Mouse (Mus musculus): ENCODE measurements at regions not wholly inside any gene's neighbourhood (a gene's known extent, or its start where the extent isn't known, plus 50 kb on each side); places are given as distances from the start of the nearest gene placed in this dataset.
"Not testable (repeated sequence)": the region's sequence is repeated elsewhere in the genome, so short reads cannot be mapped to it uniquely, and the experiment has no call there.

DNA sequence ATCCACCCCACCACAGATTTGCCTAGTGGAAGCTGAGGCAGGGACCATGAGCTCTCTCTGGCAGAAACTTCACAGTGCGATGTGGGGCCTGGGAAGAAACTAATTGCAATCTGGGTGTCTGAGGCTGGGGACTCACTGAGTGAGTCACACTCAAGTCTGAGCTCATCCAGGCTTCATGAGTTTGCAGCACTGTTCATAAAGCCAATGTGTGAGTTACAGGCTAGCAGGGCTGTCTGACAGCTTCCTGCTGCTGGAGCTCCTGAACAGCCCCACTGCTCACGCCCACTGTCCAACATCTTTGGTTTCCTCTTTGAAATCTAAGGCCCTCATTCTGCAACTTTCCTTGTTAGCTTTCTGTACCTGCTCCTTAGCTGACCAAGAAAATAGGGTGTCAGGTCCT lies 216.5 kb upstream of the Tenm4 start:
- DNase-seq (ENCODE audit: low spot score in 2 of 2) = no peak

DNA sequence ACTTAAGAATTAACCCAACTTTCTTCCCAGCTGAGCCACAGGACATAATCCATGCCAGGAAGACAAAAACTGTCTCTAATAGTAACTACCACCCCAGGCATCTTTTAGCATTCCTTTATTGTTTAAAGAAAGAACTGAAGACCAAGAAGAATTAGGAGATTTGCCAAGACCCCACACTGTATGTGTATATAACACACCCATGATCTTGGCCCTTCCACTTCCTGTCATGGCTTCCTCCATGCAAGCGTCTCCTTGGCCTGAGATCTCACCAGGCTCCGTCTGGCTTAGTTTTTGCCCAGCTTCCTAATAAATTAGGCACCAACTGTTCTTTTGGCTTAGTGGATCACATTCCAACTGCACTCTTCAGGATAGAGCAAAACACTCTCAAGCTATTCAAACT lies 215.9 kb upstream of the Tenm4 start:
- DNase-seq (ENCODE audit: low spot score in 2 of 2) = no peak

DNA sequence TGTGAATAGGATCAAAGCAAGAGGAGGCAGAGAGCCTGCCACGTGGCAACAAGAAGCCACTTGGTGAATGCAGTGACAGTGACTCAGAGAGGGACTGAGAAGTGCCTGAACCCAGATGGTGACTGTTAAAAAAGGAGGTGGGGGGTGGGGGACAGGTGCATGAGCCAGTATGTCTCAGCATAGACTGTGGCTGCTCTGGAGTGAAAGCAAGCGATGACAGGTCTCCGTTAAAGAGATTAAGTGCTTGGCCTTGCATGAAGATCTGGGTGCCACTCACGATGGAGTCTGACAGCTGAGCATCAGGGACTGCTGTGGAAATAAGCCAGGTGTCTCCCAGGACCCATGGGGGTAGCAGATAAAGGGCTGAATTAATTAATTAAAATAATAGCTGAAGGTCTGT lies 212.0 kb upstream of the Tenm4 start:
- DNase-seq (ENCODE audit: low spot score in 2 of 2) = no peak

DNA sequence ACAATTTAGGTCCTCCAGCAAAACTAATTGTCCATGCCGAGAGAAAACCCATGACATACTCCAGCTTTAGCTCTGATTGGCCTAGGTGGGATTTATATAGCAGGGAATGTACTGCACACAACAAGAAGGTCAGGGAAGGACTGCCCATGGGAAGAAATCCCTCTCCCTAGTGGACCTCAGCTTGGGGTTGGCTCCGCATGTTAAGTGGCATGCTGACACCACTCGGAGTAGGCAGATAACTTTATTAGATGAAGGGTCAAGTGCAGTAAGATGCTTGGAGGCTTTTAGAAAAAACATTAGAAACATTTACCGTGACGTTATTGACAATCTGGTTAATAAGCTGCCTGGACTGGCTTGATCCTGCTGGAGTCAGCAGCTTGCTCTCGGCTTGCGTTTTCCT lies 199.2 kb upstream of the Tenm4 start:
- no peak for DNase-seq (ENCODE audit: low spot score in 2 of 2)

DNA sequence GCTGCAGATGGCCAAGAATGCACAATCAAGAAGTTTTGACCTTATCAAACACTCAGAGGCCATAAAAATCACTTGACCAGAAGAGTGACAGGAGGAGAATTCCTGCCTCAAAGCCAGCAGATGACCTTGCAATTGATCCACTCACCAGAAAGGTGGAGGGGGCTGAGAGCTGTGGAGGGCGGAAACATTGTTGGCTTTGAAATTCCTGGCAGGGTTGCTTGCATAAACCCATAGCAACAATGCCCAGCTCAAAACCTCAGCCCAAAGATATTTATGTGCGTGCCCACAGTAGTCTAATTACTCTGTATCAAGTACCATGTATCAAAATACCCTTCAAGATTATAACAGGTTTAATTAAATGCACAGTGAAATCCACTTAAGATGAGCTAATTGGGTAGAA lies 197.0 kb upstream of the Tenm4 start:
- DNase-seq (ENCODE audit: low spot score in 2 of 2) = no peak

DNA sequence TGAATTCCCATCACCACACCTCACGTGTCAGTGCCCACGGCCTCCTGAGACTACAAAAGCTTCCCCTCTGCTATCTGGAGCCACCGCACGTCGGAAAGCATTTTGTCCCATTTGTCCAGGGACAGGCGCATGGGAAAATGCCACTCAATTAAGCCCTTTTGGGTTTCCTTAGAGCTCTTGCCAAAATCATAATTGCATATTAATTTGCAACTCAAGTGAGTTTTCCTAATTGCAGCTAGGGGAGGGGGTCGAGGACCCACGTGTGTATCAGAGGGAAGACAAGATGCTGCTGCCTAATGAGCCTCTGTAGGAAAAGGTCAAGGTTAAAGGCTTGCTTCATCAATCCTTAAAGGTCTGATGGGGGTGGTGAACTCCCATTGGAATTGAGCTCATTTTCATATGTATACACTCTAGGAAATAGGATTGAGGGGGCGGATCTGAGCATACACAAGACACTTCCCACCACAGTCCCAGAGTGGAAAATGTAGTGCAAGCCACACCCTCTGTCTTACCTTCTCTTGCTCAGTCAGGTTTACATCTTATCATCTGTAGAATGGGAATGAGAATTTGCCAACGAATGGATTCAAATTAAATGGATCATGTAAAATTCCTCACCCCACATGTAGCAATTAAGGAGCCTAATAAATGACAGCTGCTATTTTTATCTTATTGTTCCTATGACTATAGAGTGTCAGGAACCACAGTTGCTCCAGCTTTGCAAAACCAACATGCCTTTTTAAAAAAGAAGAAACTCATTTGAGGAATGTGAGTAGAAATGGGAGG lies 179.6 kb upstream of the Tenm4 start:
- no peak for DNase-seq (ENCODE audit: low spot score in 2 of 2)

DNA sequence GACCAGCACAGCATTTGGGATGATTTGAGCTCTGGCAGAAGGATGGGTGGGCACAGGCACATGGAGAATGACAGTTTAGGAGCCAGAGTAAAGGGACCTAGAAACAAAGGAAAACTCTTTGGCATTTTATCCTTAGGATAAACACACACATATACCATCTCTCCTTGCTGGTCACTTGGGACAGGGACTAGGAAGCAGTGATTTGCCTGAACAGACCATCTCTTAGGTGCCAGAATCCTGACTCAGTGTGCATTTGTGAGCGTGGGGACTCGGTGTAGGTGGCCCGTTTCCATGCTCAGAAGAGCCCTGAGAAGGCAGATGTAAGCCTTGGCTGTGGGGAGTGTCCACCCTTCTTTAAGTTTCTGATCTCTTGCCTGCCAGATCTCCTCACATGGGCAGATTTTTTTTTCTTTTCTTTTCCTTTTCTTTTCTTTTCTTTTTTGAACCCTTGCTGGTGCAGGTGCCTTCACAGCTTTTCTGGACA lies 179.0 kb upstream of the Tenm4 start:
- no peak for DNase-seq (ENCODE audit: low spot score in 2 of 2)

DNA sequence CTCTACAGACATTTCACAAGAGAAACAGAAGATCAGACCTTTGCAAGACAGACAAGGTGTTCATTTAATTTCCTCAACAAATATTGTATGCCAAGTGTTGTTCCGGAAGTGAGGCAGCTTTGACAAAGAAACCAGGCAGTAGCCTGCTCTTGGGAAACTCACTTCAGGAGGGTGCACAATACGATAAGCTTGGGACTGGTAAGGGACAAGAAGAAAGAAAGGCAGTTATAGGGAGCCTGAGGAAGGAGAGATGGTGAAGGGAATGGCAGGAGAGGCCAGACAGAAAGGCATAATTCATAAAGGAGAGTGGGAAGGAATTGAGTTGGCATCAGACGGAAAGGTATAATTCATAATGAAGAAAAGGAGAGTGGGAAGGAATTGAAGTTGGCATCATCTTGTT lies 178.5 kb upstream of the Tenm4 start:
- no peak for DNase-seq (ENCODE audit: low spot score in 2 of 2)

DNA sequence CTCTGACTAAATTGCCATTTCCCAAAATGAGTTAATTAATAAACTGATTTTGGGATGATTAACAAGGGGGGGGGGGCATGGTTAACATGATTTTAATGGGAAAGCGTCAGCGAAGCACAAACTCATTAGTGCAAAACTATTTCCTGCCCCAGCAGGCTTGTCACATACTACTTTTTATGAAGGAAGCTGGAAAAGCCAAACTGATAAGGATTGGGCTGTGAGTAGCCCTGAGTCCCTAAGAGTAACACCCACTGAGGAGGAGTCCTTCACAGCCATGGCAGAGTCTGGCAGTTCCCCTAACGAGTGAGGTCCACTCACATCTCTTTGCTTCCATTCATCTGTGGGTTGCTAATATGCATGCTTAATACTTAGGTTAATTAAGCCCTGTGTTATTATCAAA lies 173.9 kb upstream of the Tenm4 start:
- no peak for DNase-seq (ENCODE audit: low spot score in 2 of 2)

DNA sequence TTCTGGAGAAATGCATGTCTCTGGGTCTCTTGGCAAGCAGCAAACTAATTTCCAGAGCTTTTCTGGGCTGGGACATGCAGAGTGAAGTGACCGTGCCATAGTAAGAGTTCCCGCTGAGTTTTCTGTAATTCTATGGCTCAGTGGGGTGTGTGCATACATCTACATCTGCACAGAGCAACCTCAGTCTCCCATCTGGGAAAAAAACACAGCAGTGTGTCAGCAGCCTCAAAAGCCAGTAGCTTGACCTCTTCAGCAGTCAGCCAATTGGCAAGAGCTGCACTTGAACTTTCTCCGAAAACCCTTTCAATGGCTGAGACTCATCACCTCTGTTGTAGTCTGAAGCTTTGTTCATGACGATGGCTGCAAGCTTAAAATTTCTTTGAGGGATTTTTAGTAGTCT lies 171.9 kb upstream of the Tenm4 start:
- no peak for DNase-seq (ENCODE audit: low spot score in 2 of 2)

DNA sequence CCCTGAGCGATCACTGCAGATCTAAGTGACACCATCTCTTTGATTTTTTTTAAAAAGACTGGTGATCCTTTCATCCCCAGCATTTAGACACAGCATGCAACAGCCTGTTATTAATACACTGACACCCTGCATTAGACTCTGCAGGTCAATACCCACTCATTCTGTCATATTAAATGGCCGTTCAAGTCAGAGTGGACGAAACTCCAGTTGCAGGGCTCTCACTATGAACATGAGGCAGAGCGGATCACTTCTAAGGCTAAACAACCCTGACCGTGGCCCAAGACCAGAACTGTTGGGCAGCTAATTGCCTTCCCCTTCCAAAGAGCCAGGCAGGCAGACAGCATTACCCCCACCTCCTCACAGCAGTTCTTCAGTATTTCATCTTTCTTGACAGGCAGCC lies 168.6 kb upstream of the Tenm4 start:
- DNase-seq (ENCODE audit: low spot score in 2 of 2) = no peak

DNA sequence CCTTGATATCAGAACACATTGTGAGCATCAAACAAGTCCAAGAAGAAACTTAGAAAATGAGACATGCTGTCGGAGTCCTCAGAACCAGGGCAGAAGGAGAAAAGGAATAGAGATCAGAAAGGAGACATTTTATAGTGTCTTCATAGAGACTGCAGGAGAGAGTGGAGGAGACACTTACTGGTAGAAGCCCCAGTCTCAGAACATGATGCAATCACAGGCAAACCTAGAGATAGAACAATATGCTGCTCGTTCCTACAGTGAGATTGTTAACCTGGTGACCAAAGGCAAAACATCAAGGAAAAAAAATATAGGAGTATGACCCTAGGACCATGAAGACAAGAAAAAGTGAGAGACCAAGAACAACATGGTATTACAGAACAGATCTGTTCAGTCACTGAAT lies 164.7 kb upstream of the Tenm4 start:
- no peak for DNase-seq (ENCODE audit: low spot score in 2 of 2)

DNA sequence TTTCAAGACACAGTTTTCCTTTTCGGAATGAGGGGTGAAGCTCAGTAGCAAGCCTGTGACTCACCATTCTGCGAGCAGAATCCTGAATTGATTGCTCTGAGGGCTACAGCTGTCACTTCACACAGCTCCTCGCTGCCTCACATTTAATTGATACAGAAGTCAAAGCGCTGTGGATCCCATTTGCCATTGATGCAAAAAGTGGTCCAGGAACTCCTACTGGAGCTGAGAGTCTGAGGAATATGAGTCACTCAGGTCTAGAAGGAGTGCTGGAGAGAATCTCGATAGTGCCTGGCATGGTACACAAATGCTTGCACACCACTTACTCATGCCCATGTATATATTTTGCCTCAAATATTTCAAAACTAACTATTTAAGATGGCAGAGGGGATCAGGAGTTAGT lies 158.0 kb upstream of the Tenm4 start:
- DNase-seq (ENCODE audit: low spot score in 2 of 2) = no peak

DNA sequence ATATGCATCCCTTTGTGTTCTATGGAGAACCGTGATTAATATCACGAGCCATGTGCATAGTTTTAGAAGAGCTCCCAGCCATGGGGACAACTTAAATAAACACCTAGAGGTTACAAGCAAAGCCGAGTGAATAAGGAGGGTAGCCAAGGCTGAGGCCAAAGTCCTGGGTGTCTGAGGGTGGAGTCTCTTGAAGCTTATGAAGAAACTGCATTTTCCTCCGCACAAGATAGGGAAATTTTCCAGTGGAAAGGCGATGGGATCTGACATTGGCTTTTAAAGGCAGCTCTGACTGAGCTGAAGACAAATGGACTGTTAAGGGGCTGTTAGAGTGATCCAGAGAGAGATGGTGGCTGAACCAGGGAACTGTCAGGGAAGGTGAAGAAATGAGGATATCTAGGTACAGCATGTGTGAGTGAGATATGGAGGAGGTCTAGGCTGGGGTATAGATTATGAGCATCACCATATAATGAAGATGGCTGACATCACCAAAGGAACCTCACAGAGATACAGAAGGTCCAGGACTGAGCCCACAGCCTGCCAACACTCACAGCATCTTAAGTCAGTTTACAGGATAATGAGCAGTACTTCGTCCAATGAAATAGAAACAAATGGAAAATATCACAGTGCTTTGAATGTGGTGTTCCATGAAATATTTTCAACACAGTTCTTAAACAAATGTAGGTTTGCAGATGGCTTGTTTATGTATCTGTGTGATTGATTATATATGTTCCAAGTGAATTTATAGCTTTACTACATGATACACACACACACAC lies 153.7 kb upstream of the Tenm4 start:
- no peak for DNase-seq (ENCODE audit: low spot score in 2 of 2)

DNA sequence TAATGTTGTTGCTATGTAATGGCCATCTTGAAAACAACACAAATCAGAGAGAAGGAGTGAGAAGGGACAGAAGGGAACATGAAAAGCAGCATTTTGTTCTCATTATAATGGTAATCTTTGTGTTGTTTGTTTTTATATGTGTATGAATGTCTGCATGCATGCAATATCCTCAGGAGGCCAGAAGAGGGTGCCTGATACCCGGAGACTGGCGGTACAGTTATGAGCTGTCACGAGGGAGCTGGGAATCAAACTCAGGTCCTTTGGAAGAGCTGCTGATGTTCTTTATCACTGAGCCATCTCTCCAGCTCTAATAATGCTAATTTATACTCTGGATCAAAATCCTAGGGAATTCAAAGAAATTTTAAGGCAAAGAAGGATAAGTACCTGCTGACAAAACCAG lies 147.0 kb upstream of the Tenm4 start:
- DNase-seq (ENCODE audit: low spot score in 2 of 2) = no peak

DNA sequence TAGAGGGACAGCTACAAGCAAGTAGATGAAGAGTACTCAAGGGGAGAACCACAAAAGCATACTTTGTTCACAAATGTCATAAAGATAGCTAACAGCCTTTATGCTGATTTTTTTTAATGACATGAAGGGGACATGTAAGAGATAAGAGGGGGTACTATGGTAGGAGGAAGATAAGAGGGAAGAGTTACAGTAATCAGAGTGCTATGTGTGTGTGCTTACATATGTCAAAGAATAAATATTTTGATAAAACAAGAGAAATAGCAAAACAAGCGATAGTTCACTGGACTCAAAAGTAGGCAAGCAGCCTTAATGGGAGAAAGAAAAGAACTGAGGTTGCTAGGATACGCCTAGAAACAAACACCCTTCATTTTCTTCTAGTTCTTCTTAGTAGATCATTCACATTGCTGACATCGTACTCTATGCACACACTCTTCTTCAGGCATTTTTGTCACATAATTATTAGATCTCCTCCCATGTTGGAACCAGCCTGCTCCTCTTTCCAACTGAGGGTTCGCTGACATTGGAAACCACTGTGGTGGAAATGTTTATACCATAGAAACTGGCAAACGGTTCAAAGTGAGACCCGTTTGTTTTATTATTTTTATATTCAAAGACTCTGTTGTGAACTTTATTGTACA lies 144.1 kb upstream of the Tenm4 start:
- DNase-seq (ENCODE audit: low spot score in 2 of 2) = no peak

DNA sequence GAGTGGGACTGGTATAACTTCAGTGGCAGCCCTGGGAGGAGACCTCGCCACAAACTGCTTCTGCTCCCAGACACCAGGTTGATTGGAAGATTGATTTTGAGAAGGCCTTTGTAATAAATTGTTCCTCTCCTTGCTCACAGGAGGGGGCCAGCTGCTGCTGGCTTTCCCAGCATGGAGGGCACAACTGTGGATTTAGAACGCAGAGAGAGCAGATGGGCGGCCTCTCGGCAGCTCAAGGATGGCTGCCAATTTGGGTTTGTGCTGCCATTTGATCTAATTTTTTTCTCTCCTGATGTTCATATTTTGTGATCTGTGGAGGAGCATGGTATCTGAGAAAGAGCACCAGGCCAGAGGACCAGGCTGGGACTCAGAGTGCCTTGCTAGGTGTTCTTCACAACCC lies 137.4 kb upstream of the Tenm4 start:
- DNase-seq (ENCODE audit: low spot score in 2 of 2) = no peak

DNA sequence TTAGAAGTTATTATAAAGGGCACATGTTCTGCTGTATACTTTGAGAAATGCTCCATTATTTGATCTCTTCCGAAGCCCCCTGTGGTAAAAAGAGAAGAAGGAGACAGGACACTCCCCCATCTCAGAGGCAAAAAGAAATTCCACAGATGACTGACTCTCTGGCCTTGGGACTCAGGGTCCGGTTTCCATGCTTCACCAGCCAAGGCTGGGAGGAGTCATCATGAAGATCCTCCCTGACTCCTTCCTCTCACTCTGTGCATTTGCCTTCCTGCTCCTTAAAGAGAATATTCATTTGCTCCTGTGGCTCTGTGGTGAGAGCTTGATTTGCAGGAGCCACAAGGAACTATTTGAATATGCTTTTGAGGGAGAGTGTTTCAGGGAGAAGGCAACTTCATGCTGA lies 135.6 kb upstream of the Tenm4 start:
- no peak for DNase-seq (ENCODE audit: low spot score in 2 of 2)

DNA sequence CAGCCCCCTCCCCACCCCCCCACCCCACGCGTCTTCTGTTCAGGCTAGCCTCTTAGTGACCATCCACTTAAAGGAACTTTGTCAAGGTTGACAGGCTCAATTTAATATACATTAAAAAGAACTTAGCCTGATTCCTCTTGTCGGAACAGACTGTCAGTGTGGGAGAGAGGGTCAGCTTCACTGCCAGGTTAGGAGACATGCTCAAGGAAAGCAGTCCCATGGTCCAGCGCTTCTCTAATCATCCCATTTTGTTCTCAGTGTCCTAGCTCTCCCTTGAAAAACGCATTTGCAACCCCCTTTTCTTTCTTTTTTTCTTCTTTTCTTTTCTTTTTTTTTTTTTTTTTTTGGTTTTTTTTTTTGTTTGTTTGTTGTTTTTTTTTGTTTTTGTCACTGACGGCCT lies 131.4 kb upstream of the Tenm4 start:
- no peak for DNase-seq (ENCODE audit: low spot score in 2 of 2)

DNA sequence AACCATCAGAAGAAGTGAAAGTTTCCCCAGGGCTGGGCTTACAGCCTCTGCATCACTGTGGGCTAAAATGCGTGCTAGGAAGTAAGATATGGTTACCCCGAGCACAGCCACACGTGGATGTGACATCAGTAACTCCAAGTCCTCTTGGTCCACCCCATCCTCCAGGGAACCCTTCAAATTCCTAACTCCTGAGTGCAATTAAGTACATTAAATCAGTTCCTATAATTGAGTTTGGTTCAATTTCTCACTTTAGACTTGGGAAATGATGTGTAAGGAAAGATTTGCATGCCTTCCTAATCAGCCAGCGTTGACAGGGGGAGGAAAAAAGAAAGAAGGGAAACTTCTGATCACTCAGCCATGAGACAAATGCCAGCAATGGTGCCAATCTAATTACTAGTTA lies 129.2 kb upstream of the Tenm4 start:
- DNase-seq (ENCODE audit: low spot score in 2 of 2) = no peak

DNA sequence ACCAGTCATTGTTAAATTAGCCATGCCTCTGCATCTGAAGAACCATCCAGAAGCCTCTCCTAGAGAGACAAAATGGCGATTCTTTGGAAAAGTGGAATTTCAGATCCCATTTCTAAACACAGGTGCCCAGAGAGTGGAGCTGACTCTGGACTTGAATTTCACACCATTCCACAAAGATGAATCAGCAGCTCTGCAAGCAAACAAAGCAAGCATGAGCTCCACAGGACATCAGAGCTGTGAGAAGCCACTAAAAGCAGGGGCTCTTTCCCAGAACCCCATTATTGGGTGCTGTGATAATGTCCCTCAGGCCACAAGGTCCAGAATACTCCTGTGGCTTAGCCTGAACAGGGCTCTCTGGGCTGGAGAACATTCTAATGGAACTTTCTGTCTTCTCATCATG lies 119.4 kb upstream of the Tenm4 start:
- no peak for DNase-seq (ENCODE audit: low spot score in 2 of 2)

DNA sequence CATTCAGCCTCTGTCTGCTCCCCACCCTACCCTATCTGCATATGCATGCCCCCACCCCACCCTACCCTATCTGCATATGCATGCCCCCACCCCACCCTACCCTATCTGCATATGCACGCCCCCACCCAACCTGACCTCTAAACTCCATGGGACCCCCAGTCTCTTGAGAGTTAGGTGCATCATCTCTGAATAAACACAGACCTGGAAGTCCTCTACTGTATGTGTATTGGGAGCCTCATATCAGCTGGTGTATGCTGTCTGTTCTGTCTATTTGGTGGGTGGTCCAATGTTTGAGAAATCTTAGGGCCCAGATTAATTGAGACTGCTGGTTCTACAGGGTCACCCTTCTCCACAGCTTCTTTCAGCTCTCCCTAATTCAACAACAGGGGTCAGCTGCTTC lies 109.4 kb upstream of the Tenm4 start:
- not testable (repeated sequence) for DNase-seq (ENCODE audit: low spot score in 2 of 2)

DNA sequence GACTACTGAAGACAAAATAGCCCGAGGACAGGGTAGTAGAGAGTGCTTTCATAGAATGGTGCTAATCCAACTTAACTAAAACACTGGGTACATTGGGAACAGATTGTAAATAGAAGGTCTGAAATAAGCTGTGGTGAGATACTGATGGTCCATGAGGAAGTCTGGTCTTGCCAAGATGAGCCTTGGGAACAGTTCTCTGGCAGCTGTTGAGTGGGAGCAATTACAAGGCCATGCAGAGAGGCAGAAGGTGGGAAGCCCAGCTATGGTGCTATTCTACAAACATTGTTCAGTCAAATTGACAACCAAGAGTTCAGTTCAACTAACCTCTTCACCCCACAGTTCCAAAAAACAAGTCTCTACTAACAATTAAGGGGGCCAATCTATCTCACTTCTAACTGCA lies 92.5 kb upstream of the Tenm4 start:
- DNase-seq (ENCODE audit: low spot score in 2 of 2) = no peak

Measured in thymus, postnatal 10 days (tissue).